Mouse (Mus musculus) liver, embryonic 16.5 days (tissue): Measurements from ENCODE around the gene Sptbn1. TPM values are rescaled to one million over a fixed set of nuclear protein-coding genes. Genes with fewer than 3 reads are reported as not detected.
A peak's percentile ranks its signal among the peaks of the same experiment; 100 is the strongest.

Source experiments
- ATAC-seq: fragments of 200-750 bp; cut with Nextera tagmentation; 2 replicates; pipeline ENCODE4 v1.8.0; 2017; ENCODE audit warnings: low read depth, mild to moderate bottlenecking, moderate number of reproducible peaks, moderate library complexity
- H3K27ac ChIP-seq: fragments of 300-500 bp; sonication (generic); 2 replicates; pipeline ENCODE4 v1.5.1; 2014; ENCODE audit warnings: mild to moderate bottlenecking, low read length
- H3K27me3 ChIP-seq: fragments of 300-500 bp; sonication (generic); 2 replicates; pipeline ENCODE4 v1.6.1; 2014; ENCODE audit warnings: low read depth, low read length, mixed read lengths; ENCODE audit not compliant: control insufficient read depth, insufficient read depth
- H3K36me3 ChIP-seq: fragments of 300-500 bp; sonication (generic); 2 replicates; pipeline ENCODE4 v1.6.1; 2014; ENCODE audit warnings: mild to moderate bottlenecking; ENCODE audit not compliant: control insufficient read depth, insufficient read depth
- H3K4me1 ChIP-seq: fragments of 300-500 bp; sonication (generic); 2 replicates; pipeline ENCODE4 v1.6.1; 2014; ENCODE audit warnings: low read depth, low read length, mixed read lengths; ENCODE audit not compliant: control insufficient read depth
- H3K4me2 ChIP-seq: fragments of 300-500 bp; sonication (generic); 2 replicates; pipeline ENCODE4 v1.6.1; 2014; ENCODE audit warnings: low read depth, low read length, mixed read lengths
- H3K4me3 ChIP-seq: fragments of 300-500 bp; sonication (generic); 2 replicates; pipeline ENCODE4 v1.5.1; 2014; ENCODE audit warnings: low read depth, mild to moderate bottlenecking, low read length
- H3K9ac ChIP-seq: fragments of 300-500 bp; sonication (generic); 2 replicates; pipeline ENCODE4 v1.6.1; 2014; ENCODE audit warnings: low read depth, low read length
- H3K9me3 ChIP-seq: fragments of 300-500 bp; sonication (generic); replicated peaks from 2 replicates; pipeline ENCODE4 v1.6.1; 2016; ENCODE audit warnings: low read length; ENCODE audit not compliant: control insufficient read depth
- WGBS: fragments of 180-500 bp; shearing (Covaris S2); extraction: QIAGEN DNeasy Blood & Tissue Kit; methylation state at CpG from one replicate; pipeline ENCODE4 v1.1.7; 2014; ENCODE audit not compliant: insufficient replicate concordance; 5-methylcytosine and 5-hydroxymethylcytosine counted together
- polyA plus RNA-seq: library from polyadenylated mRNA; unstranded; fragments of >200 nt; fragmentation: Nextera tagmentation; extraction: Ambion mirVana; gene quantifications from 2 replicates; pipeline ENCODE4 v1.2.1, GENCODE M21; 2015

Gene Sptbn1
- polyA plus RNA-seq, 1 experiment from 2014 or later = 18.6 TPM

DNA sequence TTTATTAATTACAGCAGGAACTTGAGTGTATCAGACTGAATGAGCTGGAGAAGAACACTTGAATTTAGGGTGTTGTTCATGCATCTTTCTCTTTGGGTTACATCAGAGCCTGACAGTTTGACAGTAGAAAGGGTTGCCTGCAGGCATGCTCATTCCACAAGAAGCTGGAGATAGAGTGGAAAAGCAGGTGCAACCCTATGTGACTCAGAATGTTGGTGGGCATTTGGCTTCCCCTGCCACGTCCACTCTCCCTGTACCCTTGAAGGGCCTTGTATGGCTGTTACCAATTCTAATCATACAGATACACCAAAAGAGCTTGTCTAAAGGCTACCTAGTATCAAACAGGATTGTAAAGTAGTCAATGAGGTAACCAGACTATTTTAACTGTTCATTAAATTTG is 106.2 kb downstream of the Sptbn1 start:
- H3K9ac ChIP-seq = no peak overlapping the region
- whole genome bisulfite sequencing = 82% methylated on average over 1 of the region's 1 CpGs
- no peaks in the 10 kb centered on the region for H3K27me3 ChIP-seq
- no peaks in the 10 kb centered on the region for H3K9me3 ChIP-seq
- peaks cover 71% of the 10 kb centered on the region for H3K4me1 ChIP-seq
- peak overlapping the region; percentile 46; the same call in 1 of the 2 replicates for H3K27ac ChIP-seq
- no peak for ATAC-seq
- H3K4me2 ChIP-seq = no peak overlapping the region
- no peaks in the 10 kb centered on the region for H3K36me3 ChIP-seq
- H3K4me3 ChIP-seq = no peak overlapping the region

DNA sequence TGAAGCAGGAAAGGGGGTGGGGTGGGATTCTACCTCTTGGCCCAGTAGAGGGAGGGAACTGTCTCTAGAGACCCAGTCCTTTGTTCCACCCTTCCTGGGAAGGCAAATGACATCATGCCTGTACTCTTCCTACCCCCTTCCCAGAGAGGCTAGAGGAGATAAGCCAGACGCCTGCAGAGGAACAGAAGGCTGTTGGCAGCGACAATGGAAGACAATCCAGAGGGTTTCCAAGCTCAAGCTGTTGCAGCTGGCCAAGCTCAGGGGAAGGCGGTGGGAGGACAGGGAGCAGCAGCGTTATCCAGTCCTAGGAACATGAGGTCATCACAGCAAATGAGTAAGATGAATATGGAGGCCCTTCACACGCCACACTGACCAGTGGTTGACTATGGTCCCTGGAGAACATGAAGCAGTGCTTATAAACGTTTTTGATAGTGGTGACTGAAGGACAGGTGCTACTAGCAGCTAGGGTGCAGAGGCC is 106.8 kb downstream of the Sptbn1 start:
- no peaks in the 10 kb centered on the region for H3K36me3 ChIP-seq
- no peak overlapping the region for H3K9ac ChIP-seq
- H3K4me1 ChIP-seq = peaks cover 66% of the 10 kb centered on the region
- peak overlapping the region; percentile 46 for H3K27ac ChIP-seq
- no peaks in the 10 kb centered on the region for H3K9me3 ChIP-seq
- no peak overlapping the region for H3K4me3 ChIP-seq
- no peaks in the 10 kb centered on the region for H3K27me3 ChIP-seq
- WGBS = 49% methylated on average over 6 of the region's 6 CpGs
- H3K4me2 ChIP-seq = peak overlapping the region; percentile 40; the same call in 1 of the 2 replicates
- ATAC-seq = peak; percentile 35

DNA sequence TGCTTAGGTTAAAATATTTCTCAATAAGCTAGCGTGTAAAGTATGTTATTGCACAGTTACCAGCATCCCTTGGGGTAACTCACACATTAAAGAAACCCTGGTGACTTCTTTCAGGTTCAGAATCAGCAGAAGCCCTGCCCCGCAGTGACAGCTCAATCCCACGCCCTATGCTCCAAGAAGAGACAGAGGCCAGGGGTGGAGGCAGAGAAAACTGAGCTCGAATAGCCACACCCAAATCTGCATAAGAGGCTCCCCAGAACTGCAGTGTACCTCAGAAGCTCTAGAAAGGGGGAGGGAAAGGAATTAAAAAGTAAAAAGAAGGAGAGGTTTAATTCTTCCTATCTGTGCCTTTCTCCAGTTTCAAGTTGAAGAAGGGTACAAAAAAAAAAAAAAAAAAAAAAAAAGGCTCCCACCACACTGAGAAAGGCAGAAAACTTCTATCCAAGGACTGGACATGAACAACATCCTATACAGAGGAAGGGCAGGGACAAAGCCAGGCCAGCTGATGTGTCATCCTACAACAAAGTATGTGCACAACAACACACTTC is 107.3 kb downstream of the Sptbn1 start:
- Histone ChIP-seq H3K4me2 (peak overlapping the region; percentile 40; the same call in 1 of the 2 replicates), H3K27ac (peak overlapping the region; percentile 46)

GRCm38 (mm10) chr11:30159545-30160255 is 108.3 kb downstream of the Sptbn1 start:
- Histone ChIP-seq H3K9me3 (no peaks in the 10 kb centered on the region), H3K4me1 (peaks cover 60% of the 10 kb centered on the region), H3K4me3 (no peak overlapping the region), H3K27me3 (no peaks in the 10 kb centered on the region), H3K9ac (0 out of 2 replicates have a peak overlapping the region, but pooled peaks have one; percentile 13), H3K27ac (peak overlapping the region; percentile 45), H3K4me2 (0 out of 2 replicates have a peak overlapping the region, but pooled peaks have one; percentile 40), H3K36me3 (no peaks in the 10 kb centered on the region)
- WGBS = 85% methylated on average over 4 of the region's 4 CpGs
- ATAC-seq = no peak

More for the DNA sequence above, 107.3 kb downstream of the Sptbn1 start:
- Histone ChIP-seq H3K27me3 (no peaks in the 10 kb centered on the region), H3K9ac (no peak overlapping the region), H3K36me3 (no peaks in the 10 kb centered on the region), H3K9me3 (no peaks in the 10 kb centered on the region), H3K4me3 (no peak overlapping the region), H3K4me1 (peaks cover 62% of the 10 kb centered on the region)
- peak; percentile 80 for ATAC-seq
- 32% methylated on average over 4 of the region's 4 CpGs for WGBS

- H3K27ac ChIP-seq = peak overlapping the region; percentile 75
- 0 out of 2 replicates have a peak overlapping the region, but pooled peaks have one; percentile 5 for H3K4me3 ChIP-seq
- peak overlapping the region; percentile 52 for H3K4me2 ChIP-seq
- no peaks in the 10 kb centered on the region for H3K36me3 ChIP-seq
- no peaks in the 10 kb centered on the region for H3K27me3 ChIP-seq
- H3K9ac ChIP-seq = peak overlapping the region; percentile 48; the same call in 1 of the 2 replicates
- H3K4me1 ChIP-seq = peaks cover 51% of the 10 kb centered on the region
- 36% methylated on average over 8 of the region's 8 CpGs for WGBS
- ATAC-seq = peak; percentile 91
- no peaks in the 10 kb centered on the region for H3K9me3 ChIP-seq
These were observed 109.8 kb downstream of the Sptbn1 start for GRCm38 (mm10) chr11:30158028-30158700.

GRCm38 (mm10) chr11:30155887-30156286 is 112.1 kb downstream of the Sptbn1 start:
- Histone ChIP-seq H3K4me1 (peaks cover 41% of the 10 kb centered on the region), H3K9me3 (no peaks in the 10 kb centered on the region), H3K4me2 (no peak overlapping the region), H3K27me3 (no peaks in the 10 kb centered on the region), H3K27ac (no peak overlapping the region), H3K4me3 (no peak overlapping the region), H3K36me3 (no peaks in the 10 kb centered on the region; the same call in 1 of the 2 replicates), H3K9ac (no peak overlapping the region)
- ATAC-seq = no peak
- WGBS = 63% methylated on average over 2 of the region's 2 CpGs

DNA sequence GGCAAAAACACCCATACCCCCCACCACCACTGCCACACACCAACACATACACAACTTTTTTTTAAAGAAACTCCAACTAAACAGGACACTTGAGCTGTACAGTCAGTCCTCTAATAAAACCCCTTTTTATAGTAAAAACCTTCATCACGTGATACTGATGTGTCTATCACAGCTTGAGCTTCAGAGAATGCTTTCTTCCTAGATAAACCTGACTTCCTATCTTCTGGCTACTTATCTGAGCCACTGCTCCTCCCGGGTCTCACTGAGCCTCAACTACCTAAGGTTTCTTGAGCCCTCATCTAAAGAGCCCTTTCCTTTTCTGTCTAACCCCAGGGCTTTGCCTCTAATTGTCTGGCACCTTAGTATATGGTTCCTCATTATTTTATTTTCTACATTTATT is 113.0 kb downstream of the Sptbn1 start:
- ATAC-seq = 0 out of 2 replicates have a peak, but pooled peaks have one; percentile 6
- no peaks in the 10 kb centered on the region for H3K9me3 ChIP-seq
- H3K9ac ChIP-seq = no peak overlapping the region
- no peak overlapping the region for H3K4me3 ChIP-seq
- H3K27ac ChIP-seq = no peak overlapping the region
- WGBS = 18% methylated on average over 2 of the region's 2 CpGs
- H3K4me1 ChIP-seq = peaks cover 32% of the 10 kb centered on the region
- H3K27me3 ChIP-seq = no peaks in the 10 kb centered on the region
- H3K36me3 ChIP-seq = no peaks in the 10 kb centered on the region; the same call in 1 of the 2 replicates
- H3K4me2 ChIP-seq = no peak overlapping the region

- no peak for ATAC-seq
These were observed 119.1 kb downstream of the Sptbn1 start for GRCm38 (mm10) chr11:30148888-30149287.

More at GRCm38 (mm10) chr11:30148888-30149287, 119.1 kb downstream of the Sptbn1 start:
- 75% methylated on average over 5 of the region's 5 CpGs for WGBS
- Histone ChIP-seq H3K4me3 (no peak overlapping the region), H3K4me1 (no peaks in the 10 kb centered on the region), H3K27me3 (no peaks in the 10 kb centered on the region), H3K36me3 (no peaks in the 10 kb centered on the region; the same call in 1 of the 2 replicates), H3K9me3 (no peaks in the 10 kb centered on the region), H3K27ac (no peak overlapping the region), H3K4me2 (no peak overlapping the region), H3K9ac (no peak overlapping the region)
